Mouse (Mus musculus): ENCODE data around the gene Inip. TPM values are rescaled to one million over a fixed set of nuclear protein-coding genes. Genes with fewer than 3 reads are reported as not detected.

The Inip gene
- total and polyA plus RNA-seq, 2 experiments from 2014 or later: 34.1 to 43.2 TPM

GRCm38 (mm10) chr4:59777828-59778227 lies 23.6 kb downstream of the Inip start:
- Histone ChIP-seq H3K4me3 (ENCODE audit: low read depth, low read length) (no peak overlapping the region), H3K4me2 (ENCODE audit: low read depth) (no peak overlapping the region), H3K36me3 (ENCODE audit: insufficient read depth) (peaks cover 10% of the 10 kb centered on the region), H3K9ac (no peak overlapping the region), H3K27ac (ENCODE audit: low read depth, low read length) (no peak overlapping the region), H3K9me3 (ENCODE audit: low read length) (no peaks in the 10 kb centered on the region), H3K4me1 (ENCODE audit: insufficient read depth) (no peaks in the 10 kb centered on the region; the same call in 1 of the 2 replicates), H3K27me3 (ENCODE audit: insufficient read depth, low read length) (no peaks in the 10 kb centered on the region)
- no peak for DNase-seq
- WGBS: 87% methylated on average over 3 of the region's 3 CpGs
- no peak for ATAC-seq
- no peak for TF ChIP-seq CTCF (IDR thresholded peaks at IDR 0.05; ENCODE audit: low read depth)

DNA sequence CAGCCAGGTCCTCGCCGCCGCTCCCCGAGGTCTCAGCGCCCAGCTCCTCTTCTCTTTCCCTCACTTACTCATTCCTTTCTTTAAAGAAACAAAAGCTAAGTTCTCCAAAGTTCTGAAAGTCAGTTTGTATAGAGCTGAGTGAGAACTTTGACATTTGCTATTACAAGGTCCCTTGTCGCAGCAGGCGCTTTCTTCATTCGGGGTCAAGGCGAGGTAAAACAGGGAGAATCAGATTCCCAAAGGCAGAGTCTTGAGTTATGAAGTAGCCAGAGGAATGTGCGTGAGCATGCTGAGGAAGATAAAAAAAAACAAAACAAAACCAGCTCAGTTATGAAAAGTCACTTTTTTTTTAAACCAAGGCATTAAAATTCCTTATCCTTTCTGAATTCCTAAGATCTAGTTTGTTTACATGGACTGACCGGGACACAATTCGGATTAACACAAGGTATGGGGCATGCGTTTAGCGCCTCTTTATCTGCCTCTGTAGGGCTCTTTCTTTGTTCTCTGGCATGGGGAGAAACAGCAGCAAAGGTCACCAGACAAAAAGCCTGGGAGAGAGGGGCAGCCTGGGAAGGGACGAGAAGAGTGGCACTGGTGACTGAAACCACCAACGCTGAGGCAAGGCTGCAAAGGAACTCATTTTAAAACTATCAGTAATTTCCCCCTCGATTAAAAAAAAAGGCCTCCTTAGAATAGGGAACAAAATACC lies 29.1 kb downstream of the Inip start:
- TF ChIP-seq CTCF (IDR thresholded peaks at IDR 0.05; ENCODE audit: low read depth): no peak
- Histone ChIP-seq H3K36me3 (ENCODE audit: insufficient read depth) (peaks cover 29% of the 10 kb centered on the region), H3K27me3 (ENCODE audit: insufficient read depth, low read length) (no peaks in the 10 kb centered on the region), H3K4me2 (ENCODE audit: low read depth) (no peak overlapping the region), H3K27ac (ENCODE audit: low read depth, low read length) (no peak overlapping the region), H3K4me3 (ENCODE audit: low read depth, low read length) (no peak overlapping the region), H3K9ac (no peak overlapping the region), H3K4me1 (ENCODE audit: insufficient read depth) (no peaks in the 10 kb centered on the region), H3K9me3 (ENCODE audit: low read length) (no peaks in the 10 kb centered on the region)
- ATAC-seq (no peak), DNase-seq (no peak)
- WGBS: 47% methylated on average over 17 of the region's 17 CpGs

DNA sequence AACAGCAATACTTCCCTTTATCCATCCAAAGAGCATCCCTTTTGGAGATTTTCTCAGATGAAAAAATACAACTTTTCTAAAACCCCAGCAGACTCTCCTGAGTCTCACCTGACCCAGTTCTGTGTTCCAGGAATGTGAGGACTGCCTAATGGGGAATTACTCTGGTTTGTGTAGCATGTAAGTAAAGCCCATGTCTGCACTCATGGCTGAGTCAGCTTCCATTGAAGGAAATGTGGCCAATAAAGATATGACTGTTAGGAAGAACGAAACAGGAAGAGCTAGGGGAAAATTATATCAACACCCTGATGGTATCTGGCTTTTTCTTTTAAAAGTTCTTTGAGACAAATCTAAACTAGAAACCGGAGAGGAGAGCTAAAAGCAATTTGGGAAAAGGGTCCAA lies 33.7 kb downstream of the Inip start:
- WGBS: 92% methylated on average over 2 of the region's 2 CpGs
- Histone ChIP-seq H3K36me3 (ENCODE audit: insufficient read depth) (peaks cover 19% of the 10 kb centered on the region; the same call in 1 of the 2 replicates), H3K4me1 (ENCODE audit: insufficient read depth) (no peaks in the 10 kb centered on the region), H3K27me3 (ENCODE audit: insufficient read depth, low read length) (no peaks in the 10 kb centered on the region), H3K4me2 (ENCODE audit: low read depth) (no peak overlapping the region), H3K9me3 (ENCODE audit: low read length) (no peaks in the 10 kb centered on the region), H3K4me3 (ENCODE audit: low read depth, low read length) (no peak overlapping the region), H3K9ac (no peak overlapping the region), H3K27ac (ENCODE audit: low read depth, low read length) (no peak overlapping the region)
- TF ChIP-seq CTCF (IDR thresholded peaks at IDR 0.05; ENCODE audit: low read depth): no peak
- DNase-seq (no peak), ATAC-seq (no peak)

GRCm38 (mm10) chr4:59765385-59766005 lies 35.9 kb downstream of the Inip start:
- no peak overlapping the region for H3K9ac ChIP-seq
- no peak overlapping the region for H3K4me3 ChIP-seq (ENCODE audit: low read depth, low read length)
- TF ChIP-seq CTCF (IDR thresholded peaks at IDR 0.05; ENCODE audit: low read depth): no peak
- WGBS: 12% methylated on average over 7 of the region's 7 CpGs
- 0 out of 2 replicates have a peak, but pooled peaks cover 9% of the 10 kb centered on the region for H3K36me3 ChIP-seq (ENCODE audit: insufficient read depth)
- no peaks in the 10 kb centered on the region for H3K9me3 ChIP-seq (ENCODE audit: low read length)
- no peak overlapping the region for H3K4me2 ChIP-seq (ENCODE audit: low read depth)
- DNase-seq (peak; percentile 25), ATAC-seq (peak; percentile 75)
- H3K4me1 ChIP-seq (ENCODE audit: insufficient read depth): no peaks in the 10 kb centered on the region
- no peaks in the 10 kb centered on the region for H3K27me3 ChIP-seq (ENCODE audit: insufficient read depth, low read length)
- H3K27ac ChIP-seq (ENCODE audit: low read depth, low read length): 0 out of 2 replicates have a peak overlapping the region, but pooled peaks have one; percentile 57

- Histone ChIP-seq H3K4me1 (ENCODE audit: insufficient read depth) (no peaks in the 10 kb centered on the region), H3K27ac (ENCODE audit: low read depth, low read length) (peak overlapping the region; percentile 57; the same call in 1 of the 2 replicates), H3K4me3 (ENCODE audit: low read depth, low read length) (no peak overlapping the region), H3K27me3 (ENCODE audit: insufficient read depth, low read length) (no peaks in the 10 kb centered on the region), H3K4me2 (ENCODE audit: low read depth) (no peak overlapping the region), H3K9me3 (ENCODE audit: low read length) (no peaks in the 10 kb centered on the region), H3K36me3 (ENCODE audit: insufficient read depth) (0 out of 2 replicates have a peak, but pooled peaks cover 4% of the 10 kb centered on the region), H3K9ac (no peak overlapping the region)
- ATAC-seq (no peak), DNase-seq (no peak)
- WGBS: 75% methylated on average over 7 of the region's 7 CpGs
- TF ChIP-seq CTCF (IDR thresholded peaks at IDR 0.05; ENCODE audit: low read depth): no peak
Observed at GRCm38 (mm10) chr4:59764950-59765349, 36.4 kb downstream of the Inip start.

- no peak for TF ChIP-seq CTCF (IDR thresholded peaks at IDR 0.05; ENCODE audit: low read depth)
- Histone ChIP-seq H3K27ac (ENCODE audit: low read depth, low read length) (no peak overlapping the region), H3K4me3 (ENCODE audit: low read depth, low read length) (no peak overlapping the region), H3K4me1 (ENCODE audit: insufficient read depth) (peaks cover 2% of the 10 kb centered on the region; the same call in 1 of the 2 replicates), H3K9me3 (ENCODE audit: low read length) (no peaks in the 10 kb centered on the region), H3K9ac (no peak overlapping the region), H3K27me3 (ENCODE audit: insufficient read depth, low read length) (no peaks in the 10 kb centered on the region), H3K36me3 (ENCODE audit: insufficient read depth) (no peaks in the 10 kb centered on the region), H3K4me2 (ENCODE audit: low read depth) (no peak overlapping the region)
- DNase-seq: no peak
- ATAC-seq: no peak
- WGBS: 89% methylated on average over 4 of the region's 4 CpGs
Observed at GRCm38 (mm10) chr4:59761365-59761729, 40.0 kb downstream of the Inip start.

Data from forebrain, postnatal 0 days (tissue).